Mouse (Mus musculus) CH12.LX (cell line): ENCODE measurements around the gene Naa38.

Experiments
- CTCF ChIP-seq, 2 experiments: IDR thresholded peaks in 1 of 2; conservative IDR thresholded peaks in 1 of 2; 2 replicates each; pipeline ENCODE4 v1.5.1; 2011 to 2012; ENCODE audit warnings: low read depth in 2 of 2, low read length in 2 of 2, improper control_type of control experiment in 1 of 2, inconsistent platforms in 1 of 2, mild to moderate bottlenecking in 1 of 2, moderate library complexity in 1 of 2
- NRF1 ChIP-seq: IDR thresholded peaks from 2 replicates; pipeline ENCODE4 v1.6.1; 2014; ENCODE audit warnings: low read depth, mild to moderate bottlenecking, inconsistent platforms, low read length, improper control_type of control experiment, moderate library complexity
- POLR2A ChIP-seq: IDR thresholded peaks from 2 replicates; pipeline ENCODE4 v1.6.1; 2011; ENCODE audit warnings: low read depth, mild to moderate bottlenecking, improper control_type of control experiment, low read length

DNA sequence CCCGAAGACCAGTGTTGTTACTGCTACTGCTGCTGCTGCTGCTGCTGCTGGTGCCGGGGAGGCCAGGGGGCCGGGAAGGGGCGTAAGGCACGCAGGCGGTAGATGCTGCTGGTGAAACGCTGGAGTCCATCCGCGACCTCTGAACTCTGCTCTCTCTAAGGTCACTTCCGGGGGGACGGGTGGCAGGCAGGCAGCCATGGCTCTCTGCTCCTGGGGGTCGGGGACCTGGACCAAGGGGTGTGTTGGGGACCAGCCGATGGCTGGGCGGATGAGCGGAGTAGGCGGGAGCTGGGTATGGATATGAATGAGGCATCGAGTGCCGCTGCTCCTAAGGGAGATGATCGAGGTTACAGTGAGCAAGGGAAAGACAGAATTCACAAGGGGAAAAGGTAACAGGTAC, 11.0 kb downstream of the Naa38 start:
- TF ChIP-seq NRF1 = no peak
- TF ChIP-seq POLR2A = no peak
- no peak for TF ChIP-seq CTCF (conservative IDR thresholded peaks at IDR 0.05 in 1 of 2, IDR thresholded peaks at IDR 0.05 in 1 of 2; ENCODE audit: low read depth in 2 of 2, low read length in 2 of 2)
